ENCODE assay signal across 17 mouse cellular contexts in genomic region chr16:22057498-22057897, GRCm38 (mm10). TPM values are rescaled to one million over a fixed set of nuclear protein-coding genes. Genes with fewer than 3 reads are reported as not detected.
DNase-seq lines count a peak whose midpoint lies in the region; ATAC-seq lines count a peak whose summit lies in the region.
"Had no signal": no experiment of that assay in that cellular context is flagged by ENCODE, and none has a peak within 500 bp of the region (broad histone marks: within the 10 kb centered on the region; RNA-seq: fewer than 3 reads in every experiment).

No protein-coding gene starts in this region.

- no peaks in the 10 kb centered on the region for H3K4me1 ChIP-seq in forebrain, embryonic 13.5 days
- no peaks in the 10 kb centered on the region for H3K4me1 ChIP-seq in forebrain, embryonic 10.5 days
- H3K4me1 ChIP-seq in midbrain, embryonic 11.5 days (ENCODE audit: control insufficient read depth, insufficient read depth, low read length), result no peaks in the 10 kb centered on the region
- H3K4me1 ChIP-seq in midbrain, embryonic 10.5 days, result no peaks in the 10 kb centered on the region
- H3K4me1 ChIP-seq: heart, embryonic 12.5 days had no signal

- H3K9ac ChIP-seq in forebrain, embryonic 13.5 days, result no peak overlapping the region
- H3K9ac ChIP-seq in midbrain, embryonic 11.5 days (ENCODE audit: low read length), result no peak overlapping the region
- H3K9ac ChIP-seq: heart, embryonic 12.5 days had no signal

- H3K4me2 ChIP-seq in forebrain, embryonic 13.5 days, result no peak overlapping the region
- H3K4me2 ChIP-seq in midbrain, embryonic 11.5 days, result no peak overlapping the region
- H3K4me2 ChIP-seq: heart, embryonic 12.5 days had no signal

- no peaks in the 10 kb centered on the region for H3K9me3 ChIP-seq in forebrain, embryonic 13.5 days (replicated peaks)
- peaks cover 8% of the 10 kb centered on the region; the same call in 1 of the 2 replicates for H3K9me3 ChIP-seq in forebrain, embryonic 10.5 days
- H3K9me3 ChIP-seq in midbrain, embryonic 11.5 days (ENCODE audit: control insufficient read depth, low read length), result no peaks in the 10 kb centered on the region
- H3K9me3 ChIP-seq in midbrain, embryonic 10.5 days (replicated peaks), result no peaks in the 10 kb centered on the region
- H3K9me3 ChIP-seq: heart, embryonic 12.5 days had no signal

- no peak overlapping the region for H3K27ac ChIP-seq in forebrain, embryonic 13.5 days
- no peak overlapping the region for H3K27ac ChIP-seq in forebrain, embryonic 10.5 days
- H3K27ac ChIP-seq in midbrain, embryonic 11.5 days (ENCODE audit: low read depth, low read length), result no peak overlapping the region
- no peak overlapping the region for H3K27ac ChIP-seq in midbrain, embryonic 10.5 days (replicated peaks)
- H3K27ac ChIP-seq: macrophage had no signal

- H3K4me3 ChIP-seq in forebrain, embryonic 13.5 days, result no peak overlapping the region
- H3K4me3 ChIP-seq in forebrain, embryonic 10.5 days, result no peak overlapping the region
- no peak overlapping the region for H3K4me3 ChIP-seq in midbrain, embryonic 11.5 days (ENCODE audit: low read depth, low read length)
- H3K4me3 ChIP-seq in midbrain, embryonic 10.5 days, result no peak overlapping the region
- H3K4me3 ChIP-seq: heart, embryonic 12.5 days had no signal

- WGBS in forebrain, embryonic 13.5 days, result 76% methylated on average over 6 of the region's 6 CpGs
- 89% methylated on average over 6 of the region's 6 CpGs for WGBS in forebrain, embryonic 10.5 days
- WGBS in midbrain, embryonic 11.5 days, result 84% methylated on average over 6 of the region's 6 CpGs
- 86% methylated on average over 6 of the region's 6 CpGs for WGBS in midbrain, embryonic 10.5 days

- H3K36me3 ChIP-seq in forebrain, embryonic 13.5 days (ENCODE audit: poor library complexity, severe bottlenecking), result peaks cover 44% of the 10 kb centered on the region
- H3K36me3 ChIP-seq in forebrain, embryonic 10.5 days (replicated peaks), result peaks cover 72% of the 10 kb centered on the region
- peaks cover 14% of the 10 kb centered on the region; the same call in 1 of the 2 replicates for H3K36me3 ChIP-seq in midbrain, embryonic 11.5 days (ENCODE audit: control insufficient read depth, insufficient read depth, low read length)
- peaks cover 63% of the 10 kb centered on the region for H3K36me3 ChIP-seq in midbrain, embryonic 10.5 days

- H3K27me3 ChIP-seq in forebrain, embryonic 13.5 days, result no peaks in the 10 kb centered on the region
- H3K27me3 ChIP-seq in forebrain, embryonic 10.5 days (ENCODE audit: poor library complexity, severe bottlenecking), result no peaks in the 10 kb centered on the region
- H3K27me3 ChIP-seq in midbrain, embryonic 11.5 days (ENCODE audit: control insufficient read depth, insufficient read depth, low read length), result no peaks in the 10 kb centered on the region
- H3K27me3 ChIP-seq in midbrain, embryonic 10.5 days (ENCODE audit: low read depth, poor library complexity, severe bottlenecking), result no peaks in the 10 kb centered on the region
- H3K27me3 ChIP-seq: heart, embryonic 12.5 days had no signal

- ATAC-seq in forebrain, embryonic 13.5 days, result 0 out of 2 replicates have a peak, but pooled peaks have one; percentile 44
- ATAC-seq in midbrain, embryonic 11.5 days (ENCODE audit: low FRiP score), result 0 out of 2 replicates have a peak, but pooled peaks have one; percentile 24
- ATAC-seq in megakaryocyte-erythroid progenitor cell, adult 5-6 weeks (replicated peaks; ENCODE audit: low FRiP score, low TSS enrichment, poor library complexity, severe bottlenecking), result peak; percentile 86

- DNase-seq in forebrain, embryonic 10.5 days (ENCODE audit: extremely low spot score, low spot score), result no peak
- DNase-seq in midbrain, embryonic 11.5 days (ENCODE audit: low spot score, missing footprints), result no peak
- DNase-seq in midbrain, embryonic 10.5 days (ENCODE audit: low spot score), result no peak
- peak; percentile 41 for DNase-seq in liver
- DNase-seq in thymus, postnatal 14 days, result no peak
- no peak for DNase-seq in layer of hippocampus, postnatal 14 days (ENCODE audit: low spot score in 2 of 2)
- DNase-seq: adrenal gland, adult 2 months; cerebellum, adult 18-20 months; gastrocnemius, postnatal 14 days; kidney, adult 2 months; kidney, postnatal 25 days; lung, adult 18-20 months; thymus, postnatal 25 days had no signal

RNA-seq across cellular contexts. Expression of gene Senp2, which starts 48.2 kb away (rescaled TPM):
- 50.7 and 54.0 TPM in 2 replicates for polyA plus RNA-seq in forebrain, embryonic 13.5 days (2015; fragmentation: Nextera tagmentation; extraction: Ambion mirVana)
- polyA plus RNA-seq in forebrain, embryonic 10.5 days (2016; fragmentation: Nextera tagmentation; extraction: Ambion mirVana), result 70.5 and 72.1 TPM in 2 replicates
- 62.8 and 73.1 TPM in 2 replicates for polyA plus RNA-seq in midbrain, embryonic 11.5 days (2014; fragmentation: Nextera tagmentation; extraction: Ambion mirVana)
- 64.2 and 65.4 TPM in 2 replicates for polyA plus RNA-seq in midbrain, embryonic 10.5 days (2016; fragmentation: Nextera tagmentation; extraction: Ambion mirVana)
- 54.3 and 57.0 TPM in 2 replicates for total RNA-seq in megakaryocyte-erythroid progenitor cell, adult 5-6 weeks (2014; fragmentation: Nextera tagmentation)
- total RNA-seq in megakaryocyte-erythroid progenitor cell, adult 5-6 weeks (2017), result 50.2 and 52.0 TPM in 2 replicates
- total RNA-seq in layer of hippocampus, postnatal 14 days (2021), result 10 to 100 TPM; 73.5 to 77.0 TPM

Comparison
In these comparisons a context has a peak if more than half of its experiments do, and no peak if none do; other contexts are left out.
1. ATAC-seq: peak in every context shown above with its lines; median percentile 86 in megakaryocyte-erythroid progenitor cell, adult 5-6 weeks; 44 in forebrain, embryonic 13.5 days; 24 in midbrain, embryonic 11.5 days.